Mouse (Mus musculus) liver, adult 2 months (tissue): Measurements from ENCODE around the gene S100a3. TPM values are rescaled to one million over a fixed set of nuclear protein-coding genes. Genes with fewer than 3 reads are reported as not detected.

Experiments used
- DNase-seq: peaks from one replicate; pipeline ENCODE4 v3.0.0-alpha.2; 2011; ENCODE audit warnings: low read depth, low spot score; ENCODE audit errors: extremely low read depth
- H3K27ac ChIP-seq: fragments of 200-500 bp; replicated peaks from 2 replicates; pipeline ENCODE4 v1.5.1; 2012; ENCODE audit warnings: low read depth, mild to moderate bottlenecking, control low read depth, inconsistent platforms, low read length; ENCODE audit not compliant: insufficient read depth
- H3K27me3 ChIP-seq: fragments of 200-500 bp; 2 replicates; pipeline ENCODE4 v1.6.1; 2012; ENCODE audit warnings: mild to moderate bottlenecking, moderate library complexity, low read length, inconsistent platforms; ENCODE audit not compliant: control insufficient read depth, insufficient read depth
- H3K36me3 ChIP-seq: fragments of 200-500 bp; 2 replicates; pipeline ENCODE4 v1.6.1; 2012; ENCODE audit warnings: low read length, inconsistent platforms; ENCODE audit not compliant: control insufficient read depth, insufficient read depth
- H3K4me1 ChIP-seq: fragments of 200-500 bp; 2 replicates; pipeline ENCODE4 v1.6.1; 2011; ENCODE audit warnings: low read length; ENCODE audit not compliant: control insufficient read depth, insufficient read depth
- H3K4me3 ChIP-seq: fragments of 200-500 bp; 2 replicates; pipeline ENCODE4 v1.5.1; 2011; ENCODE audit warnings: low read depth, mild to moderate bottlenecking, control low read depth, low read length, moderate library complexity; ENCODE audit not compliant: insufficient read depth
- H3K79me2 ChIP-seq: fragments of 200-500 bp; 2 replicates; pipeline ENCODE4 v1.6.1; 2012; ENCODE audit warnings: inconsistent platforms, mild to moderate bottlenecking, low read length, moderate library complexity; ENCODE audit not compliant: control insufficient read depth, insufficient read depth
- H3K9ac ChIP-seq: fragments of 200-500 bp; 2 replicates; pipeline ENCODE4 v1.6.1; 2012; ENCODE audit warnings: low read depth, mild to moderate bottlenecking, control low read depth, inconsistent platforms, low read length
- CTCF ChIP-seq: fragments of 200-500 bp; IDR thresholded peaks from 2 replicates; pipeline ENCODE4 v1.5.1; 2011; ENCODE audit warnings: low read depth, low read length, control low read depth
- POLR2A ChIP-seq: fragments of 200-500 bp; IDR thresholded peaks from 2 replicates; pipeline ENCODE4 v1.6.1; 2011; ENCODE audit warnings: low read length, control low read depth; ENCODE audit not compliant: insufficient read depth; ENCODE audit errors: extremely low read depth
- WGBS: fragments of 180-500 bp; shearing (Covaris S2); methylation state at CpG from one replicate; pipeline ENCODE4 v1.1.7; 2018; 5-methylcytosine and 5-hydroxymethylcytosine counted together
- polyA plus RNA-seq: library from polyadenylated mRNA; depleted of rRNA; stranded (reverse); fragments of >200 nt; gene quantifications from 2 replicates; pipeline ENCODE4 v1.2.3, GENCODE M21; 2012
- total RNA-seq: library from RNA; depleted of rRNA; stranded (reverse); fragments of >200 nt; gene quantifications from 2 replicates; pipeline ENCODE4 v1.2.3, GENCODE M21; 2014

The S100a3 gene
- total and polyA plus RNA-seq, 2 experiments: not detected

- H3K27ac ChIP-seq: no peak overlapping the region
- H3K79me2 ChIP-seq: no peaks in the 10 kb centered on the region
- DNase-seq: no peak
- WGBS: 87% methylated on average over 2 of the region's 2 CpGs
- H3K36me3 ChIP-seq: no peaks in the 10 kb centered on the region
- H3K4me1 ChIP-seq: no peaks in the 10 kb centered on the region
- TF ChIP-seq CTCF: no peak
- TF ChIP-seq POLR2A: no peak
- H3K4me3 ChIP-seq: no peak overlapping the region
- H3K9ac ChIP-seq: no peak overlapping the region
- no peaks in the 10 kb centered on the region for H3K27me3 ChIP-seq
Measured at GRCm38 (mm10) chr3:90605736-90606135, 45.4 kb downstream of the S100a3 start.

- DNase-seq: no peak
- Histone ChIP-seq H3K27me3 (no peaks in the 10 kb centered on the region), H3K4me1 (no peaks in the 10 kb centered on the region), H3K36me3 (no peaks in the 10 kb centered on the region), H3K27ac (no peak overlapping the region), H3K4me3 (no peak overlapping the region), H3K79me2 (no peaks in the 10 kb centered on the region), H3K9ac (no peak overlapping the region)
- no peak for TF ChIP-seq POLR2A
- WGBS: 90% methylated on average over 6 of the region's 6 CpGs
Measured at GRCm38 (mm10) chr3:90606185-90606584, 45.8 kb downstream of the S100a3 start.

GRCm38 (mm10) chr3:90607361-90607760, 47.0 kb downstream of the S100a3 start:
- H3K4me1 ChIP-seq: no peaks in the 10 kb centered on the region
- H3K9ac ChIP-seq: no peak overlapping the region
- WGBS: 76% methylated on average over 3 of the region's 3 CpGs
- H3K27ac ChIP-seq: no peak overlapping the region
- TF ChIP-seq CTCF: no peak
- no peak for TF ChIP-seq POLR2A
- no peaks in the 10 kb centered on the region for H3K27me3 ChIP-seq
- no peak overlapping the region for H3K4me3 ChIP-seq
- H3K79me2 ChIP-seq: no peaks in the 10 kb centered on the region
- no peak for DNase-seq
- H3K36me3 ChIP-seq: no peaks in the 10 kb centered on the region

GRCm38 (mm10) chr3:90608223-90608622, 47.8 kb downstream of the S100a3 start, which contains the start of gene S100a5:
Gene S100a5, plus strand, starts transcription at chr3:90608523.
- Histone ChIP-seq H3K4me1 (no peaks in the 10 kb centered on the region), H3K9ac (no peak within 1 kb of the TSS), H3K36me3 (no peaks in the 10 kb centered on the region), H3K27ac (no peak within 1 kb of the TSS), H3K79me2 (no peaks in the 10 kb centered on the region), H3K27me3 (no peaks in the 10 kb centered on the region), H3K4me3 (no peak within 1 kb of the TSS)
- WGBS: 41% methylated on average over 3 of the region's 3 CpGs
- no peak for DNase-seq
- no peak for TF ChIP-seq CTCF
- TF ChIP-seq POLR2A: no peak

- DNase-seq: no peak
- Histone ChIP-seq H3K4me1 (no peaks in the 10 kb centered on the region), H3K27ac (no peak overlapping the region), H3K9ac (no peak overlapping the region), H3K36me3 (no peaks in the 10 kb centered on the region), H3K27me3 (no peaks in the 10 kb centered on the region), H3K79me2 (no peaks in the 10 kb centered on the region), H3K4me3 (no peak overlapping the region)
- TF ChIP-seq CTCF (no peak), POLR2A (no peak)
Measured at GRCm38 (mm10) chr3:90609102-90609501, 48.7 kb downstream of the S100a3 start.

- Histone ChIP-seq H3K27me3 (no peaks in the 10 kb centered on the region), H3K9ac (no peak overlapping the region), H3K36me3 (no peaks in the 10 kb centered on the region), H3K27ac (no peak overlapping the region), H3K79me2 (no peaks in the 10 kb centered on the region), H3K4me3 (no peak overlapping the region), H3K4me1 (no peaks in the 10 kb centered on the region)
- TF ChIP-seq CTCF (no peak), POLR2A (no peak)
- 89% methylated on average over 3 of the region's 3 CpGs for WGBS
- no peak for DNase-seq
Measured at GRCm38 (mm10) chr3:90611494-90611893, 51.1 kb downstream of the S100a3 start.
